Mouse (Mus musculus) C2C12 (cell line): ENCODE data around the gene Tbc1d10a. TPM values are rescaled to one million over a fixed set of nuclear protein-coding genes. Genes with fewer than 3 reads are reported as not detected.

Source experiments
- H3K27me3 ChIP-seq: one replicate; pipeline ENCODE4 v1.6.1; 2011; ENCODE audit not compliant: control insufficient read depth, insufficient read depth, insufficient read length
- H3K36me3 ChIP-seq: one replicate; pipeline ENCODE4 v1.6.1; 2011; ENCODE audit not compliant: control insufficient read depth, insufficient read depth
- H3K4me3 ChIP-seq: one replicate; pipeline ENCODE4 v1.5.1; 2011; ENCODE audit warnings: mild to moderate bottlenecking, control low read depth; ENCODE audit not compliant: poor library complexity, insufficient read depth, severe bottlenecking
- H3K79me2 ChIP-seq: one replicate; pipeline ENCODE4 v1.6.1; 2011; ENCODE audit not compliant: control insufficient read depth, insufficient read depth
- H3K79me3 ChIP-seq: one replicate; pipeline ENCODE4 v1.6.1; 2011; ENCODE audit warnings: low read depth, control low read depth
- H3ac ChIP-seq: one replicate; pipeline ENCODE3; 2011; ENCODE audit warnings: low read depth; ENCODE audit not compliant: control insufficient read depth, insufficient read length
- CEBPB ChIP-seq: IDR thresholded peaks from one replicate; pipeline ENCODE4 v1.6.1; 2011; ENCODE audit warnings: low read depth, mild to moderate bottlenecking, control low read depth, moderate library complexity
- CTCF ChIP-seq: IDR thresholded peaks from one replicate; pipeline ENCODE4 v1.5.1; 2011; ENCODE audit not compliant: control insufficient read depth, insufficient read depth, insufficient read length
- FOSL1 ChIP-seq: IDR thresholded peaks from one replicate; pipeline ENCODE4 v1.8.0; 2011; ENCODE audit warnings: mild to moderate bottlenecking, low read length; ENCODE audit not compliant: poor library complexity, insufficient read depth, severe bottlenecking
- MAX ChIP-seq: IDR thresholded peaks from one replicate; pipeline ENCODE4 v1.6.1; 2011; ENCODE audit warnings: mild to moderate bottlenecking, control low read depth
- MYOD1 ChIP-seq: IDR thresholded peaks from one replicate; pipeline ENCODE4 v1.6.1; 2011; ENCODE audit warnings: low read depth; ENCODE audit not compliant: control insufficient read depth, insufficient read length
- MYOG ChIP-seq: IDR thresholded peaks from one replicate; pipeline ENCODE4 v1.6.1; 2011; ENCODE audit not compliant: control insufficient read depth, insufficient read length; ENCODE audit errors: extremely low read depth
- USF1 ChIP-seq: IDR thresholded peaks from one replicate; pipeline ENCODE4 v1.6.1; 2011; ENCODE audit warnings: low read depth, mild to moderate bottlenecking, control low read depth, moderate library complexity
- polyA plus RNA-seq: library from polyadenylated mRNA; unstranded; fragments of >200 nt; fragmentation: generic; extraction: Trizol; gene quantifications from one replicate; pipeline ENCODE4 v1.2.1, GENCODE M21; 2012; ENCODE audit warnings: missing spikeins

Tbc1d10a gene
- polyA plus RNA-seq, 1 experiment = 22.4 TPM

DNA sequence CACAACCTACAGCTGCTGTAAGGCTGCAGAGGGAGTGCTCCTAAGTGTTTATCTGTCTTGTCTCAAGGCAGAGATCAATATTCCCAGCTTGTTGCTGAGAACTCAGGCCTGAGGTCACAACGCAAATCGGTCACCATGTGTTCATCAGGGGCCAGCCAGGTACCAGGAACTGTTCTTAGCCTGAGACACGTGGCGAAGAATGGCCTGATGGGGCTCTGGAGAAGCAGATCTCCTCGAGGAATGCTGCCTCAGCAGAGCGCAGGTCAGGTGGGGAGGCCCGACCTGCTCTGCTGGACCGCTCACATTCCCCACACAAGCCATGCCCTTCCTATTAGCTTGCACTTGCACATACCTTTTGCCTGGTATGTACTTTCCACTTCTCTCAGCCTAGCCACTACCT, 10.0 kb downstream of the Tbc1d10a start:
- Histone ChIP-seq H3K79me2 (peaks cover 26% of the 10 kb centered on the region), H3K27me3 (no peaks in the 10 kb centered on the region), H3K79me3 (peaks cover 3% of the 10 kb centered on the region), H3K36me3 (peaks cover 7% of the 10 kb centered on the region), H3ac (no peak overlapping the region), H3K4me3 (no peak overlapping the region)
- TF ChIP-seq USF1 (no peak), CTCF (no peak), MAX (no peak), MYOG (no peak), FOSL1 (no peak), MYOD1 (no peak), CEBPB (no peak)

GRCm38 (mm10) chr11:4197691-4198090, 11.1 kb downstream of the Tbc1d10a start:
- H3K79me2 ChIP-seq = peaks cover 16% of the 10 kb centered on the region
- H3K27me3 ChIP-seq = no peaks in the 10 kb centered on the region
- H3ac ChIP-seq = no peak overlapping the region
- no peak for TF ChIP-seq USF1
- TF ChIP-seq CTCF = no peak
- no peak for TF ChIP-seq CEBPB
- TF ChIP-seq MYOD1 = no peak
- TF ChIP-seq MAX = no peak
- TF ChIP-seq MYOG = no peak
- no peak for TF ChIP-seq FOSL1
- H3K36me3 ChIP-seq = peaks cover 4% of the 10 kb centered on the region
- no peak overlapping the region for H3K4me3 ChIP-seq
- H3K79me3 ChIP-seq = peaks cover 3% of the 10 kb centered on the region

- Histone ChIP-seq H3K27me3 (no peaks in the 10 kb centered on the region), H3ac (no peak overlapping the region), H3K79me3 (peaks cover 1% of the 10 kb centered on the region), H3K79me2 (peaks cover 7% of the 10 kb centered on the region), H3K36me3 (peaks cover 14% of the 10 kb centered on the region), H3K4me3 (no peak overlapping the region)
- TF ChIP-seq FOSL1 (no peak), MAX (no peak), MYOD1 (no peak), CEBPB (no peak), CTCF (no peak), USF1 (no peak), MYOG (no peak)
Observed at GRCm38 (mm10) chr11:4201981-4202700, 15.6 kb downstream of the Tbc1d10a start.

GRCm38 (mm10) chr11:4202995-4203704, 16.6 kb downstream of the Tbc1d10a start:
- no peak for TF ChIP-seq MAX
- no peak for TF ChIP-seq FOSL1
- TF ChIP-seq CEBPB = no peak
- TF ChIP-seq USF1 = no peak
- no peak for TF ChIP-seq MYOG
- TF ChIP-seq MYOD1 = no peak
- TF ChIP-seq CTCF = no peak
- no peaks in the 10 kb centered on the region for H3K27me3 ChIP-seq

GRCm38 (mm10) chr11:4203705-4204074, 17.1 kb downstream of the Tbc1d10a start:
- Histone ChIP-seq H3K36me3 (peaks cover 23% of the 10 kb centered on the region), H3ac (no peak overlapping the region), H3K79me3 (peaks cover 1% of the 10 kb centered on the region), H3K4me3 (no peak overlapping the region), H3K27me3 (no peaks in the 10 kb centered on the region), H3K79me2 (peaks cover 7% of the 10 kb centered on the region)
- TF ChIP-seq MYOD1 = no peak
- no peak for TF ChIP-seq MYOG
- no peak for TF ChIP-seq CEBPB
- no peak for TF ChIP-seq FOSL1
- TF ChIP-seq MAX = no peak
- TF ChIP-seq USF1 = no peak
- no peak for TF ChIP-seq CTCF

More at GRCm38 (mm10) chr11:4202995-4203704, 16.6 kb downstream of the Tbc1d10a start:
- Histone ChIP-seq H3ac (no peak overlapping the region), H3K79me3 (peaks cover 1% of the 10 kb centered on the region), H3K79me2 (peaks cover 7% of the 10 kb centered on the region), H3K36me3 (peaks cover 19% of the 10 kb centered on the region), H3K4me3 (no peak overlapping the region)
